ENCODE assay signal across 8 mouse cellular contexts in genomic region chr8:57488312-57488765, GRCm38 (mm10). TPM values are rescaled to one million over a fixed set of nuclear protein-coding genes. Genes with fewer than 3 reads are reported as not detected.
A peak's percentile ranks its signal among the peaks of the same experiment; 100 is the strongest.
DNase-seq lines count a peak whose midpoint lies in the region; ATAC-seq lines count a peak whose summit lies in the region.

No protein-coding gene starts in this region.

- no peak for ATAC-seq in limb, embryonic 15.5 days (ENCODE audit: insufficient number of reproducible peaks, low FRiP score, low TSS enrichment, low read depth)
- ATAC-seq in midbrain, embryonic 16.5 days = peak; percentile 55

- no peaks in the 10 kb centered on the region for H3K9me3 ChIP-seq in limb, embryonic 15.5 days
- H3K9me3 ChIP-seq in midbrain, embryonic 16.5 days (replicated peaks; ENCODE audit: control insufficient read depth, low read length, poor library complexity, severe bottlenecking) = no peaks in the 10 kb centered on the region

- peak overlapping the region; percentile 82 for H3K4me3 ChIP-seq in limb, embryonic 15.5 days
- peak overlapping the region; percentile 79 for H3K4me3 ChIP-seq in midbrain, embryonic 16.5 days (ENCODE audit: low read depth, low read length)

- DNase-seq in 3134 (ENCODE audit: extremely low read depth, insufficient read length, low spot score) (peak; percentile 85), adipocyte (ENCODE audit: low spot score) (peak; percentile 70)
- peak; percentile 32 for DNase-seq in embryo, embryonic 11.5 days (ENCODE audit: low read depth, low spot score)
- peak; percentile 97 for DNase-seq in heart, adult 11 months
- peak; percentile 81 for DNase-seq in kidney, adult 11 months
- DNase-seq in spleen, postnatal 4 days (ENCODE audit: low spot score in 2 of 2) = peak; percentile 80 to 84

- H3K4me2 ChIP-seq in limb, embryonic 15.5 days = peak overlapping the region; percentile 84
- peak overlapping the region; percentile 61 for H3K4me2 ChIP-seq in midbrain, embryonic 16.5 days (ENCODE audit: low read length)

- H3K27me3 ChIP-seq in limb, embryonic 15.5 days = no peaks in the 10 kb centered on the region
- no peaks in the 10 kb centered on the region for H3K27me3 ChIP-seq in midbrain, embryonic 16.5 days (ENCODE audit: control insufficient read depth, insufficient read depth, low read depth, low read length)

- peak overlapping the region; percentile 48 for H3K9ac ChIP-seq in limb, embryonic 15.5 days
- H3K9ac ChIP-seq in midbrain, embryonic 16.5 days (ENCODE audit: low read depth, low read length) = peak overlapping the region; percentile 45; the same call in 1 of the 2 replicates

- H3K27ac ChIP-seq in limb, embryonic 15.5 days = peak overlapping the region; percentile 96
- H3K27ac ChIP-seq in midbrain, embryonic 16.5 days (ENCODE audit: low read length) = peak overlapping the region; percentile 73

- WGBS in limb, embryonic 15.5 days = under 1% methylated on average over 25 of the region's 25 CpGs
- 0% methylated on average over 25 of the region's 25 CpGs for WGBS in midbrain, embryonic 16.5 days

- H3K4me1 ChIP-seq in limb, embryonic 15.5 days = peaks cover 6% of the 10 kb centered on the region
- peaks cover 11% of the 10 kb centered on the region for H3K4me1 ChIP-seq in midbrain, embryonic 16.5 days (ENCODE audit: control insufficient read depth, insufficient read depth, low read length)

- H3K36me3 ChIP-seq in limb, embryonic 15.5 days = no peaks in the 10 kb centered on the region
- H3K36me3 ChIP-seq in midbrain, embryonic 16.5 days (ENCODE audit: control insufficient read depth, insufficient read depth, low read length) = no peaks in the 10 kb centered on the region

RNA-seq across cellular contexts. Expression of gene Sap30, which starts 0.7 kb away (rescaled TPM):
- polyA plus RNA-seq in limb, embryonic 15.5 days (2015; fragmentation: Nextera tagmentation; extraction: Ambion mirVana) = 26.3 and 30.2 TPM in 2 replicates
- 24.5 and 26.0 TPM in 2 replicates for polyA plus RNA-seq in midbrain, embryonic 16.5 days (2015; fragmentation: Nextera tagmentation; extraction: Ambion mirVana)

RNA-seq across cellular contexts. Expression of gene Hmgb2, which starts 23.4 kb away (rescaled TPM):
- polyA plus RNA-seq in limb, embryonic 15.5 days (2015; fragmentation: Nextera tagmentation; extraction: Ambion mirVana) = 267 and 297 TPM in 2 replicates
- polyA plus RNA-seq in midbrain, embryonic 16.5 days (2015; fragmentation: Nextera tagmentation; extraction: Ambion mirVana) = 42.3 and 46.4 TPM in 2 replicates

RNA-seq across cellular contexts. Expression of gene Scrg1, which starts 32.6 kb away (rescaled TPM):
- polyA plus RNA-seq in limb, embryonic 15.5 days (2015; fragmentation: Nextera tagmentation; extraction: Ambion mirVana) = 21.4 and 26.3 TPM in 2 replicates
- polyA plus RNA-seq in midbrain, embryonic 16.5 days (2015; fragmentation: Nextera tagmentation; extraction: Ambion mirVana) = 10.9 and 15.6 TPM in 2 replicates

Comparison
In these comparisons a context has a peak if more than half of its experiments do, and no peak if none do; other contexts are left out.
1. DNase-seq: peak in every context shown above with its lines; median percentile 97 in heart, adult 11 months; 85 in 3134; 82 in spleen, postnatal 4 days; 81 in kidney, adult 11 months; 70 in adipocyte; 32 in embryo, embryonic 11.5 days.